Mouse (Mus musculus) olfactory bulb, adult 2 months (tissue): Measurements from ENCODE around the gene Bid. TPM values are rescaled to one million over a fixed set of nuclear protein-coding genes. Genes with fewer than 3 reads are reported as not detected.
A peak's percentile ranks its signal among the peaks of the same experiment; 100 is the strongest.

Experiments used
- H3K27ac ChIP-seq: fragments of 200-500 bp; 2 replicates; pipeline ENCODE4 v1.5.1; 2012; ENCODE audit warnings: low read depth, low read length; ENCODE audit not compliant: insufficient read depth
- H3K4me1 ChIP-seq: fragments of 200-500 bp; 2 replicates; pipeline ENCODE4 v1.6.1; 2012; ENCODE audit warnings: low read length; ENCODE audit not compliant: control insufficient read depth, insufficient read depth
- H3K4me3 ChIP-seq: fragments of 200-500 bp; 2 replicates; pipeline ENCODE4 v1.5.1; 2012; ENCODE audit warnings: mild to moderate bottlenecking, low read depth, low read length, moderate library complexity; ENCODE audit not compliant: insufficient read depth
- CTCF ChIP-seq: fragments of 200-500 bp; IDR thresholded peaks from 2 replicates; pipeline ENCODE4 v1.5.1; 2012; ENCODE audit warnings: low read depth, mild to moderate bottlenecking, low read length, moderate library complexity; ENCODE audit not compliant: insufficient read depth
- POLR2A ChIP-seq: fragments of 200-500 bp; IDR thresholded peaks from 2 replicates; pipeline ENCODE4 v1.6.1; 2012; ENCODE audit warnings: mild to moderate bottlenecking, low read depth, low read length, moderate library complexity; ENCODE audit not compliant: insufficient read depth
- WGBS: fragments of 180-500 bp; shearing (Covaris S2); methylation state at CpG from one replicate; pipeline ENCODE4 v1.1.7; 2018; 5-methylcytosine and 5-hydroxymethylcytosine counted together
- polyA plus RNA-seq: library from polyadenylated mRNA; stranded (reverse); fragments of >200 nt; gene quantifications from 2 replicates; pipeline ENCODE4 v1.2.4, GENCODE M21; 2012; ENCODE audit warnings: low replicate concordance; ENCODE audit not compliant: missing spikeins, insufficient read depth, insufficient read length

Gene Bid
- not detected in 2 replicates for polyA plus RNA-seq

DNA sequence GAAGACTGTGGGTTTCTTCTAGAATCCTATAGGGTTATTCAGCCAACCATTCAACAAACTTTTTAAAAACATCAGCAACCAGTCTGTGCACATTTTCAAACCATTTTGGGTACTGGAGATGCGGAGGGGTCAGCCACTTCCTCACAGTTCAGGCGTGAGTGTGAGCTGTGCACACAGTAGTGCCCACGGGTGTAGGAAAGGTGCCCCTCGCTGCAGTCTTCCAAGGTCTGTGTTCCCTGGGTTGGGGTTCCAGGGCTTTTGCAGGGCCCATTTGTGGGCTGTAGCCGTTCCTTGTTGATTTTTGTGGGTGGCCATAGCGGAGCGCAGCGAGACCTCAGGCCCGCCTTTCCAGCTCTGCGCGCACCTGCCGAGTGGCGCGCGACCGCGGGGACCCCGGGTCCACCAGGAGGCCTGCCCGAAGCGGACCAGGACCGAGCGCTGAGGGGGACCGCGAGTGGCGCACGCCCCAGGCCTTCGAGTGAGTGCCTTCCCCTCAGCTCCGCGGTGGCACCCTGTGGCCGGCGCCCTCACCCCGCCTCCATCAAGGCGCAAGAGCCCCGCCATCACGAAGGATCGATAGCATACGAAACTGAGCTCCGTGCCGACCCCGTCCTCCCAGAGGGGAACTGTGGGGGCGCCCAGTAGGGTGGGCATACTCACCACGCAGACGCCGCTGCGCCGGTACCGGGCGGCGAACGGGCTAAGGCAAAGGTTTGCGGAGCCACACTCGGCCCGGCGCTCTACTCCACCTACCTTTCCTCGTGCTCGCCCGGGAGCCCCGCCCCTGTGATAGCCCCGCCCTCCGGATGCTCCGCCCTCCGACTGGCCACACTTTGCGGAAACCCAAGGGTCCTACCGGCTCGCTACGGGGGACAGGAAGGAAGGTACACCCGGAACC, at the start of gene Bid:
Gene Bid (minus strand): TSS at position 780 of the 898 bp plus-strand sequence.
- TF ChIP-seq CTCF, result no peak
- no peak for TF ChIP-seq POLR2A
- H3K4me3 ChIP-seq, result peak within 1 kb of the TSS; percentile 93
- no peak within 1 kb of the TSS for H3K27ac ChIP-seq
- 1% methylated on average over 67 of the region's 67 CpGs for WGBS
- peaks cover 15% of the 10 kb centered on the region for H3K4me1 ChIP-seq

DNA sequence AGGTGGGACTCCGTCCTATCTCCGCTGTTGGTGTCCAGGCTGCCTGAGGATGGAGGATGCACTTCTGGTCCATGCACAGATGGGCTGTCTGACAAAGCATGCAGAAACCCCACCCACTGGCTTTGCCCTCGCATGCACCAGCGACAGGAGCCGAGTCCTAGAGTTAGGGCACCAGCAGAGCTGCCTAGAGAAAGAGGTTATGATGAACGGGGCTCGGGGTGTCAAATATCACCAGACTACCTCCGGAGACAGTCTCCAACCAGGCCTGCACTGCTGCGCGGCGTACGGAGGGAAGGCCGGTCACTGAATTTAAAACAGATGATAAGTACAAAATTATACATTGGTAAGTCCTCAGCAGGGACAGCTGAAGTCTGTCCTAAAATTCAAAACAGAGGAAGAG, 49.2 kb upstream of the Bid start:
- Histone ChIP-seq H3K27ac (no peak overlapping the region), H3K4me1 (peaks cover 8% of the 10 kb centered on the region), H3K4me3 (no peak overlapping the region)
- 82% methylated on average over 13 of the region's 13 CpGs for WGBS
- TF ChIP-seq POLR2A (no peak), CTCF (no peak)

DNA sequence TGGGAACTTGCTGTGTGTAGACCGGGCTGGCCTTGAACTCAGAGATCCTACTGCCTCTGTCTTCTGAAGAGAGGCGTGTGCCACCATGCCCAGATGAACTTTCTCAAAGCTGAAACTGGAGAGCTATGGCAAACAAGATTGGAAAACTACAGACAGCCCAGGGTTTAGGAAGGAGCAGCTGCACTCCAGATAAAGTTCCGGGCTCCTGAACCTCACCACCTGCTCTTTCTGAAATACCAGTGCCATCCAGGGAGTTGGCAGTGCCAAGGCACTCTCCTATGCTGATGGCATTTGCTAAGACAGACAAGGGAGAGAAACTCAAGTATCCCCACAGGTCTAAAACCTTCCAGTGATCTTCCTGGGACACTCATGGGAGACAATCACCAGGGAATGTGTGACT, 47.5 kb upstream of the Bid start:
- H3K4me3 ChIP-seq, result no peak overlapping the region
- WGBS, result 94% methylated on average over 3 of the region's 3 CpGs

DNA sequence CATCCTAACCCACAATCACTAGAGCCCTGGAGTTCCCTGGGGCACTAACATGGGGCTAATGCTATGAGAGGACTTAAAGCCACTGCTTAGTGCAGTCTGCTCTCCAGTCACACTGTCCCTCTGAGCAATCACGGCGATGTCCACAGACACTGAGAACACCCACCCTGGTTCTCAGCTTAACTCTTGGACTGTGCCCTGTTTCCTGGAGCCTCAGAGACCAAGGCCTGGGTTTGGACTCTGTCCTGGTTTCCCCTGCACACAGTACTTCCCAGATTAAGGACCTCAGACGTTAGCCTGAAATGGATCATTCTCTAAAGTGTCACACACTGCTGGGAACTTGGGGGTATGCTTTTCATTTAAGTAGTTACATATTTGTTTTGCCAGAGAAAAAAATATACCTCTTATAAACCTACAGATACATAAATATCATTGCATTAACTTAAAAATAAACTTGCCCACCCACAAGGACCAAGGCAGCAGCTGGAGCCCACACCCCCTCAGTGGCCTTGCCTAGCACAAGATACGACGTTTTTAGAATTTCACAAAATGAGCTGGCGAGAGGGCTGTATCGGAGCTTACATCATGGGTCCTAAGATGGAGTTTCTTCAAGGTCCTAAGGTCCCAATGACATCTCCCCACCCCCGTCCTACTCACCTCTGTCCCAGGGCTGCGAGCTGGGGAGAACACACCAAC, 43.8 kb upstream of the Bid start:
- Histone ChIP-seq H3K27ac (no peak overlapping the region), H3K4me1 (peaks cover 10% of the 10 kb centered on the region), H3K4me3 (no peak overlapping the region)
- 63% methylated on average over 9 of the region's 9 CpGs for WGBS
- TF ChIP-seq CTCF (no peak), POLR2A (no peak)

More for the DNA sequence above, 47.5 kb upstream of the Bid start:
- Histone ChIP-seq H3K4me1 (peaks cover 10% of the 10 kb centered on the region), H3K27ac (no peak overlapping the region)
- TF ChIP-seq POLR2A (no peak), CTCF (no peak)

- TF ChIP-seq POLR2A, result no peak
- no peak for TF ChIP-seq CTCF
- H3K4me1 ChIP-seq, result peaks cover 12% of the 10 kb centered on the region
- no peak overlapping the region for H3K4me3 ChIP-seq
- no peak overlapping the region for H3K27ac ChIP-seq
- WGBS, result 85% methylated on average over 4 of the region's 4 CpGs
Measured at GRCm38 (mm10) chr6:120957331-120957730, 40.7 kb upstream of the Bid start.

GRCm38 (mm10) chr6:120956259-120957161, 39.9 kb upstream of the Bid start:
- no peak overlapping the region for H3K27ac ChIP-seq
- no peak for TF ChIP-seq CTCF
- no peak for TF ChIP-seq POLR2A
- WGBS, result 87% methylated on average over 11 of the region's 11 CpGs
- no peak overlapping the region for H3K4me3 ChIP-seq
- H3K4me1 ChIP-seq, result peaks cover 11% of the 10 kb centered on the region

DNA sequence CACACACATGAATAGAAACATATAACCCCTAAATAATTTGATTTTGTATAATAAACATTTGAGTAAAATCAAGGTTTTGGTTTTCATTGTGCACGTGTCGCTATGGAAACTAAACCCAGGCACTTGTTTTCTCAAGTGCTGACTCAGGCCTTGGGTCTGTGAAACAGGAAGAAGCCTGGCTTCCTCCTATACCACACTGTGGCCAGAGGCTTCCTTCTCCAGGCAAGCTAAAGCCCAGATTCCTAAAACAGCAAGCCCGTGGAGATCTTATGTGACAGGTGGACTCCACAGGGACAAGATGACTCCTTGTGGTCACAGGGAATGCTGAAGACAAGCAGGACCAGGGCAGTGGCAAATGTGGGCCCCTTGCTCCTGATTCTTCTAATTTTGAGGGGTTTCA, 38.6 kb upstream of the Bid start:
- TF ChIP-seq CTCF, result no peak
- TF ChIP-seq POLR2A, result no peak
- no peak overlapping the region for H3K4me3 ChIP-seq
- 61% methylated on average over 3 of the region's 3 CpGs for WGBS
- no peak overlapping the region for H3K27ac ChIP-seq
- H3K4me1 ChIP-seq, result peaks cover 2% of the 10 kb centered on the region; the same call in 1 of the 2 replicates

DNA sequence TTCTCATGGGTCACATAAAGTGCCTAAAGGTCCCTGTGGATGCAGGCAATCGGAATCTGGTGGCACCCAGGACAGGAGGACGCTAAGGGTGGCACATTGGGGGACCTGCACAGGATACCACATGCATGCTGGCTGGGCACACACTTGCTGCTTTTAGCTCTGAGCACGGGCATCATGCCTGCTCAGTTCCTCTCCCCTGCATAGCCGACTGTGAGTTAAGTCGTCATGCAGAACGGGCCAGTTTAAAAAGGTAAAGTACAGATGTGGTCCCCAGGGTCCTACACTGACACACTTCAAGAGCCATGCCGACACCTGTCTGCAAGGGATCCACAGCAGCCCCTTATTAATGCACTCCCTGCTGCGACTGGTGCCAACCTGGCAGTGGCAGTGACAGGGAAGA, 37.6 kb upstream of the Bid start:
- Histone ChIP-seq H3K27ac (no peak overlapping the region), H3K4me1 (peaks cover 2% of the 10 kb centered on the region; the same call in 1 of the 2 replicates), H3K4me3 (no peak overlapping the region)
- TF ChIP-seq POLR2A, result no peak
- TF ChIP-seq CTCF, result no peak
- 89% methylated on average over 8 of the region's 8 CpGs for WGBS

GRCm38 (mm10) chr6:120952475-120952874, 35.8 kb upstream of the Bid start:
- 88% methylated on average over 6 of the region's 6 CpGs for WGBS
- H3K27ac ChIP-seq, result no peak overlapping the region
- TF ChIP-seq POLR2A, result no peak
- TF ChIP-seq CTCF, result no peak
- peaks cover 2% of the 10 kb centered on the region; the same call in 1 of the 2 replicates for H3K4me1 ChIP-seq
- no peak overlapping the region for H3K4me3 ChIP-seq
